Mouse (Mus musculus): ENCODE measurements around the gene Sema5b. TPM values are rescaled to one million over a fixed set of nuclear protein-coding genes. Genes with fewer than 3 reads are reported as not detected.

Gene Sema5b
- total RNA-seq, 1 experiment from 2014 or later = 4.3 TPM

GRCm38 (mm10) chr16:35630470-35631183 lies 89.7 kb downstream of the Sema5b start:
- peak; percentile 79 for DNase-seq

GRCm38 (mm10) chr16:35633058-35633457 lies 92.1 kb downstream of the Sema5b start:
- no peak for DNase-seq

- DNase-seq = no peak
Measured at GRCm38 (mm10) chr16:35634971-35635370, 94.0 kb downstream of the Sema5b start.

- DNase-seq = no peak
Measured at GRCm38 (mm10) chr16:35639505-35639904, 98.6 kb downstream of the Sema5b start.

GRCm38 (mm10) chr16:35648862-35649261 lies 107.9 kb downstream of the Sema5b start:
- DNase-seq = no peak

- peak; percentile 86 for DNase-seq
Measured at GRCm38 (mm10) chr16:35652206-35652605, 111.3 kb downstream of the Sema5b start.

- DNase-seq = peak; percentile 42
Measured at GRCm38 (mm10) chr16:35652706-35653105, 111.8 kb downstream of the Sema5b start.

GRCm38 (mm10) chr16:35653951-35654350 lies 113.0 kb downstream of the Sema5b start:
- no peak for DNase-seq

GRCm38 (mm10) chr16:35660222-35660621 lies 119.3 kb downstream of the Sema5b start:
- peak; percentile 60 for DNase-seq

- no peak for DNase-seq
Measured at GRCm38 (mm10) chr16:35663831-35664414, 123.0 kb downstream of the Sema5b start.

- DNase-seq = no peak
Measured at GRCm38 (mm10) chr16:35664847-35665246, 123.9 kb downstream of the Sema5b start.

GRCm38 (mm10) chr16:35677511-35678113 lies 136.7 kb downstream of the Sema5b start:
- no peak for DNase-seq

- no peak for DNase-seq
Measured at GRCm38 (mm10) chr16:35678476-35678875, 137.5 kb downstream of the Sema5b start.

- no peak for DNase-seq
Measured at GRCm38 (mm10) chr16:35681327-35682108, 140.6 kb downstream of the Sema5b start.

- no peak for DNase-seq
Measured at GRCm38 (mm10) chr16:35685027-35685426, 144.1 kb downstream of the Sema5b start.

- DNase-seq = peak; percentile 55
Measured at GRCm38 (mm10) chr16:35686491-35686890, 145.5 kb downstream of the Sema5b start.

GRCm38 (mm10) chr16:35691606-35692005 lies 150.7 kb downstream of the Sema5b start:
- DNase-seq = peak; percentile 85

- no peak for DNase-seq
Measured at GRCm38 (mm10) chr16:35694250-35694846, 153.4 kb downstream of the Sema5b start.

- DNase-seq = no peak
Measured at GRCm38 (mm10) chr16:35696103-35696502, 155.2 kb downstream of the Sema5b start.

- DNase-seq = no peak
Measured at GRCm38 (mm10) chr16:35701823-35702222, 160.9 kb downstream of the Sema5b start.

GRCm38 (mm10) chr16:35703763-35704679 lies 163.1 kb downstream of the Sema5b start:
- DNase-seq = no peak
